Mouse (Mus musculus) kidney, postnatal 0 days (tissue): ENCODE results near the gene Il9r. TPM values are rescaled to one million over a fixed set of nuclear protein-coding genes. Genes with fewer than 3 reads are reported as not detected.

Source experiments
- ATAC-seq: fragments of 200-750 bp; cut with Nextera tagmentation; replicated peaks from 2 replicates; pipeline ENCODE4 v1.8.0; 2017; ENCODE audit warnings: low read depth, moderate number of reproducible peaks, moderate TSS enrichment, moderate library complexity; ENCODE audit not compliant: low FRiP score
- DNase-seq: peaks from one replicate; pipeline ENCODE4 v3.0.0-alpha.2; 2016; ENCODE audit warnings: low spot score
- H3K27ac ChIP-seq: fragments of 300-500 bp; sonication (generic); 2 replicates; pipeline ENCODE4 v1.5.1; 2014; ENCODE audit warnings: mild to moderate bottlenecking
- H3K27me3 ChIP-seq: fragments of 300-500 bp; sonication (generic); 2 replicates; pipeline ENCODE4 v1.6.1; 2014; ENCODE audit warnings: low read length, mixed read lengths; ENCODE audit not compliant: insufficient read depth
- H3K36me3 ChIP-seq: fragments of 300-500 bp; sonication (generic); 2 replicates; pipeline ENCODE4 v1.6.1; 2014; ENCODE audit warnings: low read length, mixed read lengths; ENCODE audit not compliant: insufficient read depth
- H3K4me1 ChIP-seq: fragments of 300-500 bp; sonication (generic); replicated peaks from 2 replicates; pipeline ENCODE4 v1.6.1; 2014; ENCODE audit warnings: antibody characterized with exemption, low read length, mixed read lengths; ENCODE audit not compliant: insufficient read depth
- H3K4me2 ChIP-seq: fragments of 300-500 bp; sonication (generic); 2 replicates; pipeline ENCODE4 v1.6.1; 2014; ENCODE audit warnings: mild to moderate bottlenecking, low read length, moderate library complexity, mixed read lengths
- H3K4me3 ChIP-seq: fragments of 300-500 bp; sonication (generic); replicated peaks from 2 replicates; pipeline ENCODE4 v1.5.1; 2014; ENCODE audit warnings: low read depth, low read length
- H3K9ac ChIP-seq: fragments of 300-500 bp; sonication (generic); 2 replicates; pipeline ENCODE4 v1.6.1; 2014; ENCODE audit warnings: low read depth, low read length
- H3K9me3 ChIP-seq: fragments of 300-500 bp; sonication (generic); replicated peaks from 2 replicates; pipeline ENCODE4 v1.6.1; 2016; ENCODE audit warnings: low read length, inconsistent platforms, mixed read lengths
- CTCF ChIP-seq: IDR thresholded peaks from 2 replicates; pipeline ENCODE4 v1.5.1; 2016; ENCODE audit warnings: antibody characterized with exemption, low read depth, mild to moderate bottlenecking, moderate library complexity
- WGBS: fragments of 180-500 bp; shearing (Covaris S2); extraction: QIAGEN DNeasy Blood & Tissue Kit; methylation state at CpG from one replicate; pipeline ENCODE4 v1.1.7; 2014; 5-methylcytosine and 5-hydroxymethylcytosine counted together
- polyA plus RNA-seq: library from polyadenylated mRNA; unstranded; fragments of >200 nt; fragmentation: Nextera tagmentation; extraction: Ambion mirVana; gene quantifications from 2 replicates; pipeline ENCODE4 v1.2.1, GENCODE M21; 2015

Gene Il9r
- polyA plus RNA-seq, 1 experiment from 2014 or later, result not detected

GRCm38 (mm10) chr11:32230220-32230619, 30.1 kb upstream of the Il9r start:
- no peaks in the 10 kb centered on the region for H3K9me3 ChIP-seq
- H3K27ac ChIP-seq, result no peak overlapping the region
- H3K4me1 ChIP-seq, result peaks cover 10% of the 10 kb centered on the region; the same call in 1 of the 2 replicates
- peaks cover 40% of the 10 kb centered on the region for H3K36me3 ChIP-seq
- no peak for DNase-seq
- H3K4me2 ChIP-seq, result no peak overlapping the region
- no peak overlapping the region for H3K9ac ChIP-seq
- peak; percentile 7; the same call in 1 of the 2 replicates for TF ChIP-seq CTCF
- H3K27me3 ChIP-seq, result no peaks in the 10 kb centered on the region
- WGBS, result 79% methylated on average over 4 of the region's 4 CpGs
- ATAC-seq, result no peak
- no peak overlapping the region for H3K4me3 ChIP-seq

DNA sequence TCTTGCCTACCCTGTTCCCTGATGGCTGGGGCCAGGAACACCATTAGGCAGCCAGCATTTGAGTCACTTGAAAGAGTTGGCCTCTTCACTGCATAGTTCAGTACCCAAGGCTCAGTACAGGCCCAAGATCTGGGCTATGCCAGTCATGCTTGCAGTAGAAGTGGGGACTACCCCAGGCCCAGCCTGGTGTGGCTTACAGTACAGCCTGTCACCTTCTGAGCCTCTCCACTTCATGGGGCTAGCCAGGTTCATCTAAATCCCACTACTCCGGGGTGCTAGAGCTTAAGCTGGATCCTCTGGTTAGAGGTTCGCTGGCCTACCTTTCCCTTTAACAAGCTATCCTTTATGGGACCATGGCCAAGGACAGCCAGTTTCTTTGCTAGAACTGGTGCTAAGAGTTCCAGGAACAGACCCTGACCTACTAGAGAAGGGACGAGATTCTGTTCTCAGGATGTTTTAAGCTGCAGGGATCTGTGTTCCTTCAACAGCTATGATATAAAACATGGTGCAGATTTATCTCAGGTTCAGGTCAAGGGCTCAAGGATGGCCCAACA, 28.3 kb upstream of the Il9r start:
- ATAC-seq, result no peak
- Histone ChIP-seq H3K9me3 (no peaks in the 10 kb centered on the region), H3K9ac (no peak overlapping the region), H3K27me3 (no peaks in the 10 kb centered on the region), H3K27ac (no peak overlapping the region), H3K4me1 (peaks cover 16% of the 10 kb centered on the region), H3K36me3 (peaks cover 26% of the 10 kb centered on the region; the same call in 1 of the 2 replicates), H3K4me3 (no peak overlapping the region), H3K4me2 (no peak overlapping the region)
- TF ChIP-seq CTCF, result no peak
- 93% methylated on average over 3 of the region's 3 CpGs for WGBS
- DNase-seq, result no peak

- Histone ChIP-seq H3K9me3 (no peaks in the 10 kb centered on the region), H3K27me3 (no peaks in the 10 kb centered on the region), H3K9ac (no peak overlapping the region), H3K27ac (no peak overlapping the region), H3K4me2 (peak overlapping the region; percentile 87), H3K4me3 (no peak overlapping the region), H3K36me3 (peaks cover 21% of the 10 kb centered on the region; the same call in 1 of the 2 replicates), H3K4me1 (peaks cover 22% of the 10 kb centered on the region)
- DNase-seq (no peak), ATAC-seq (no peak)
- WGBS, result 82% methylated on average over 9 of the region's 9 CpGs
- no peak for TF ChIP-seq CTCF
Observed at GRCm38 (mm10) chr11:32227555-32227954, 27.5 kb upstream of the Il9r start.

DNA sequence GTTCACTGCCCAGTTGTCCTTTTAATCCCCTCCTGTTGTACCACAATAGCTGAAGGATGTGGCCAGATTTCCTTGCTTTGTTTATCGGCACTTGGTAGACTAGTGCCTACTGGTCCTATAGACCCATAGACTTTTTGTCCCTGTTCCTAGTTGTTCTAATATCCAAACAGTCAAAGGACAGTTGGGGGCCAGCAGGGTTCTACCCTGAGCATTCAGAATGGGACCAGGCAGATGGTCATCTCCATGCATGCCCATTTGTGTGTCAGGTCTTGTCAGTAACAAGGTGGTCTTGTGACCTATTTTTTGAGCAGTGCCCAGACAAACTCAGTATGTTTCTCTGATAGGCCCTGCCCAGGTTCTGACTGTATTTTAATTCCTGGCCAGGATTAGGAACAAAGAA, 27.0 kb upstream of the Il9r start:
- Histone ChIP-seq H3K4me1 (peaks cover 27% of the 10 kb centered on the region), H3K27ac (peak overlapping the region; percentile 89), H3K9me3 (no peaks in the 10 kb centered on the region), H3K4me2 (peak overlapping the region; percentile 87), H3K36me3 (peaks cover 17% of the 10 kb centered on the region; the same call in 1 of the 2 replicates), H3K9ac (peak overlapping the region; percentile 88), H3K27me3 (no peaks in the 10 kb centered on the region), H3K4me3 (peak overlapping the region; percentile 71)
- DNase-seq (no peak), ATAC-seq (no peak)
- WGBS, result 29% methylated on average over 1 of the region's 1 CpGs
- no peak for TF ChIP-seq CTCF

DNA sequence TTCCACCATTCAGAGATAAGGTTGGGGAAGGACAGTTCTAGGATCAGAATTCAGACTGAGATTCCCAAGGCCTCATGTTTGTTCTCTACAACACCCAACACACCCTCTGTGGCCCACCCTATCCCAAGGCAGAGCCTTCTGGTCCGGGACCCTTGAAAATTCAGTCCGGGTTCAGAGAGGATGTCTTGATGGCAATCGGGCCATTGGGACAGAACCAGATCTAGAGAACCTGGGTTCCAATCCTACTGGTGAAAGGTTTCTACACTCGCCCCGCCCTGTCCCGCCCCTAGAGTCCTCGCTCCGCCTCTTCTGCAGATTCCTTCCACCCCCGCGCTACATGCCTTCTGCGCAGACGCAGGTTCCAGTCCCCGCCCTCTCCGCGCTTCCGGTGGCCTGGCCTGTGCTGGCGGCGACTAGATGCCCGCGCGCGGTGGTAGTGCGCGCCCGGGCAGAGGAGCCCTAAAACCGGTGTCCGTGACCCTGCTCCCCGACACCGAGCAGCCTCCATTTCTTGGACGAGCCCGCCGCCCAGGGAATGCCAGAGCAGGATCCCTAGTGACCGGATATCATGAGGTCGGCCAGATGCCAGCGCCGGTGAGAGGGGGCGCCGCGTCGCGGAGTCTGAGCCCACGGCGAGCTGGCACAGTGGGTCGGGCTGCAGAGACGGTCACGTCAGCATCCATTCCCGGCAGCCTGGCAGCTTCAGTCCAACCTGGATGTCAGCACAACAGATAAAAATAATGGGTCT, 26.2 kb upstream of the Il9r start, which contains the start of gene Mpg:
TSS of gene Mpg (plus strand) at position 382 of the 748 bp plus-strand sequence.
- Histone ChIP-seq H3K4me1 (peaks cover 27% of the 10 kb centered on the region), H3K4me3 (peak within 1 kb of the TSS; percentile 71)
- 3% methylated on average over 47 of the region's 47 CpGs for WGBS

GRCm38 (mm10) chr11:32225222-32226104, 25.4 kb upstream of the Il9r start:
- H3K9ac ChIP-seq, result no peak overlapping the region
- no peaks in the 10 kb centered on the region for H3K27me3 ChIP-seq
- H3K27ac ChIP-seq, result peak overlapping the region; percentile 89
- no peak for ATAC-seq
- H3K9me3 ChIP-seq, result no peaks in the 10 kb centered on the region
- WGBS, result 48% methylated on average over 7 of the region's 7 CpGs
- no peak for TF ChIP-seq CTCF
- no peak overlapping the region for H3K4me2 ChIP-seq
- H3K4me1 ChIP-seq, result peaks cover 32% of the 10 kb centered on the region
- 0 out of 2 replicates have a peak, but pooled peaks cover 2% of the 10 kb centered on the region for H3K36me3 ChIP-seq
- peak; percentile 42 for DNase-seq
- no peak overlapping the region for H3K4me3 ChIP-seq

More for the DNA sequence above, 26.2 kb upstream of the Il9r start, which contains the start of gene Mpg:
- Histone ChIP-seq H3K27me3 (no peaks in the 10 kb centered on the region), H3K4me2 (peak within 1 kb of the TSS; percentile 87), H3K9ac (peak within 1 kb of the TSS; percentile 88), H3K9me3 (no peaks in the 10 kb centered on the region), H3K36me3 (0 out of 2 replicates have a peak, but pooled peaks cover 10% of the 10 kb centered on the region), H3K27ac (peak within 1 kb of the TSS; percentile 89)
- ATAC-seq, result peak; percentile 68
- no peak for TF ChIP-seq CTCF
- peak; percentile 95 for DNase-seq
